Mouse (Mus musculus): ENCODE results near the gene Ruvbl2. TPM values are rescaled to one million over a fixed set of nuclear protein-coding genes. Genes with fewer than 3 reads are reported as not detected.

Gene Ruvbl2
- polyA plus RNA-seq, 1 experiment, result 42.7 TPM

DNA sequence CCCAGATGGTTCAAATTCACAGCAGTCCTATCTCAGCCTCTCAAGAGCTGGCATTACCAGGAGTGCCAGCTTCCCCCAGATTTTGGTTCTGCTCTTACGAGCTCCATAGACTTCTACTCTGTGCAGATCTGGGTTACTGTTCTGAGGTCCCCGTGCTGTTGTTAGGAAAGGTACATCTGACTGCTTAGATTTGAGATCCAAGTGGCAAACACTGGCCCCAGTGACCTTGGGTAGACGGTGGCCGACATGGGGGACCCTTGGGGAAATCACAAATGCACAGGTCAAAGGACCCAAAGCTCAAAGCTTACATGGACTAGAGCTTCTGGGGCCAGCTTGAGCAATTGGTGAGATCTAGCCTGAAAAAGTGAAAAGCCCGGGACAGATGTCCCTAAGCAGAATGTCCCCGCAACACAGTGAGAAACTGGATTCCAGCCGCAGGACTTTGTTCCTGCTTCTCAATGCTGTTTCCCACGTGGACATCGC, 18.9 kb upstream of the Ruvbl2 start:
- H3K4me3 ChIP-seq (ENCODE audit: insufficient read depth, low read depth, low read length), result no peak overlapping the region
- no peaks in the 10 kb centered on the region for H3K27me3 ChIP-seq (replicated peaks; ENCODE audit: control insufficient read depth, insufficient read depth, low read length)
- peak overlapping the region; percentile 34 for H3K27ac ChIP-seq (ENCODE audit: insufficient read depth, low read depth, low read length)
- TF ChIP-seq CTCF (conservative IDR thresholded peaks at IDR 0.05; ENCODE audit: insufficient read depth, insufficient read length, low read depth, low read length) (no peak), POLR2A (IDR thresholded peaks at IDR 0.05; ENCODE audit: low read depth, low read length) (no peak)
- H3K4me1 ChIP-seq (ENCODE audit: control insufficient read depth, insufficient read depth, low read length), result peaks cover 16% of the 10 kb centered on the region
- no peak for DNase-seq
- peaks cover 11% of the 10 kb centered on the region for H3K36me3 ChIP-seq (ENCODE audit: control insufficient read depth, insufficient read depth, low read length)
- 25% methylated on average over 9 of the region's 9 CpGs for WGBS

GRCm38 (mm10) chr7:45455932-45456696, 18.2 kb upstream of the Ruvbl2 start:
- H3K27ac ChIP-seq (ENCODE audit: insufficient read depth, low read depth, low read length), result peak overlapping the region; percentile 34; the same call in 1 of the 2 replicates
- H3K36me3 ChIP-seq (ENCODE audit: control insufficient read depth, insufficient read depth, low read length), result peaks cover 11% of the 10 kb centered on the region
- 71% methylated on average over 13 of the region's 13 CpGs for WGBS
- TF ChIP-seq POLR2A (IDR thresholded peaks at IDR 0.05; ENCODE audit: low read depth, low read length) (no peak), CTCF (conservative IDR thresholded peaks at IDR 0.05; ENCODE audit: insufficient read depth, insufficient read length, low read depth, low read length) (no peak)
- DNase-seq, result no peak
- peaks cover 14% of the 10 kb centered on the region for H3K4me1 ChIP-seq (ENCODE audit: control insufficient read depth, insufficient read depth, low read length)
- H3K27me3 ChIP-seq (replicated peaks; ENCODE audit: control insufficient read depth, insufficient read depth, low read length), result no peaks in the 10 kb centered on the region
- H3K4me3 ChIP-seq (ENCODE audit: insufficient read depth, low read depth, low read length), result no peak overlapping the region

- Histone ChIP-seq H3K27me3 (replicated peaks; ENCODE audit: control insufficient read depth, insufficient read depth, low read length) (no peaks in the 10 kb centered on the region), H3K4me3 (ENCODE audit: insufficient read depth, low read depth, low read length) (no peak overlapping the region), H3K4me1 (ENCODE audit: control insufficient read depth, insufficient read depth, low read length) (peaks cover 8% of the 10 kb centered on the region; the same call in 1 of the 2 replicates), H3K36me3 (ENCODE audit: control insufficient read depth, insufficient read depth, low read length) (peaks cover 11% of the 10 kb centered on the region), H3K27ac (ENCODE audit: insufficient read depth, low read depth, low read length) (no peak overlapping the region)
- no peak for TF ChIP-seq POLR2A (IDR thresholded peaks at IDR 0.05; ENCODE audit: low read depth, low read length)
- TF ChIP-seq CTCF (conservative IDR thresholded peaks at IDR 0.05; ENCODE audit: insufficient read depth, insufficient read length, low read depth, low read length), result no peak
- no peak for DNase-seq
- WGBS, result 93% methylated on average over 15 of the region's 15 CpGs
Measured at GRCm38 (mm10) chr7:45454971-45455370, 17.1 kb upstream of the Ruvbl2 start.

GRCm38 (mm10) chr7:45451344-45451982, 13.6 kb upstream of the Ruvbl2 start:
- peak; percentile 83 for DNase-seq

DNA sequence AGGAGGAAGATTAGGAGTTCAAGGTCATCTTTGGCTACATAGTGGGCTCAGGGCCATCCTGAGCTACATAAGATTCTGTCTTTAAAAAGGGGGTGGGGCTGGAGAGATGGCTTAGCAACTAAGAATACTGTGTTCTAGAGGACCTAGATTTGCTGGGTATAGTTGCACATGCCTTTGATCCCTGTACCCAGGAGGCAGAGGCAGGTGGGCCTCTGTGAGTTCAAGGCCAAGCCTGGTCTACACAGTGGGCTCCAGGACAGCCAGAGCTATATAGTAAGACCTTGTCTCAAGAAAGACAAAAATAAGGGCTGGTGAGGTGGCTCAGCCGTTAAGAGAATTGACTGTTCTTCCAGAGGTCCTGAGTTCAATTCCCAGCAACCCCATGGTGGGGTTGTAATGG, 12.1 kb upstream of the Ruvbl2 start:
- no peaks in the 10 kb centered on the region for H3K36me3 ChIP-seq (ENCODE audit: control insufficient read depth, insufficient read depth, low read length)
- DNase-seq, result no peak
- 100% methylated on average over 1 of the region's 1 CpGs for WGBS
- H3K4me1 ChIP-seq (ENCODE audit: control insufficient read depth, insufficient read depth, low read length), result no peaks in the 10 kb centered on the region
- no peak overlapping the region for H3K27ac ChIP-seq (ENCODE audit: insufficient read depth, low read depth, low read length)
- no peaks in the 10 kb centered on the region for H3K27me3 ChIP-seq (replicated peaks; ENCODE audit: control insufficient read depth, insufficient read depth, low read length)
- H3K4me3 ChIP-seq (ENCODE audit: insufficient read depth, low read depth, low read length), result no peak overlapping the region
- no peak for TF ChIP-seq CTCF (conservative IDR thresholded peaks at IDR 0.05; ENCODE audit: insufficient read depth, insufficient read length, low read depth, low read length)
- no peak for TF ChIP-seq POLR2A (IDR thresholded peaks at IDR 0.05; ENCODE audit: low read depth, low read length)

More at GRCm38 (mm10) chr7:45451344-45451982, 13.6 kb upstream of the Ruvbl2 start:
- H3K27ac ChIP-seq (ENCODE audit: insufficient read depth, low read depth, low read length), result no peak overlapping the region
- no peaks in the 10 kb centered on the region for H3K36me3 ChIP-seq (ENCODE audit: control insufficient read depth, insufficient read depth, low read length)
- H3K4me3 ChIP-seq (ENCODE audit: insufficient read depth, low read depth, low read length), result no peak overlapping the region
- no peaks in the 10 kb centered on the region for H3K4me1 ChIP-seq (ENCODE audit: control insufficient read depth, insufficient read depth, low read length)
- WGBS, result 55% methylated on average over 23 of the region's 23 CpGs
- no peaks in the 10 kb centered on the region for H3K27me3 ChIP-seq (replicated peaks; ENCODE audit: control insufficient read depth, insufficient read depth, low read length)
- TF ChIP-seq CTCF (conservative IDR thresholded peaks at IDR 0.05; ENCODE audit: insufficient read depth, insufficient read length, low read depth, low read length) (peak; percentile 85), POLR2A (IDR thresholded peaks at IDR 0.05; ENCODE audit: low read depth, low read length) (no peak)

DNA sequence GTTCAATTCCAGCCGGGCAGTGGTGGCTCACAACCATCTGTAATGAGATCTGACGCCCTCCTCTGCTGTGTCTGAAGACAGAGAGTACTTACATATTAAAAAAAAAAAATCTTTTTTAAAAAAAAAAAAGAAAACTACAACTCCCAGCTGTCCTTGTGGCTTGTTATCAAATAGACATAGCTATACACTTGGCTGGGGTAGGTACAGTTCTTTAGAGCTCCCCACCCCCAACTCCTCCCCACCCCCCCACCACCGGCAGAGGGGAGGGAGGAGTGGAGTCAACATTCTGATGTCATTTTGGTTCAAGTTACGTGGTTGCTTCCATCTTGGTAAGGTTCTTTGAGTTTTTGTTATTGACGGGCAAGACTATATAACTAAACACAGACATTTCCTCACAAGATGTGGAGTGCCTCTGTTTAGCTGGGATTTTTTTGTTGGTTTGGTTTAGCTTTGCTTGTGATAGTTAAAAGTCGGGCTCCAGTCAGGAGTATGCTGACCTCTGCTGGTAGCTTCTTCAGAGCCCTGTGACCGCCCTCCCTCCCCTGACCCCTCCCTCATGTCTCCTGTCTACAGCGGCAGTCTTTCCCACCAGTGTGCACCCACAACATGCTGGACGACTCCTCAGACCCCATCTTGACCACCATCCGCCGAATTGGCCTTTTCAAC, 9.6 kb upstream of the Ruvbl2 start:
- Histone ChIP-seq H3K4me3 (ENCODE audit: insufficient read depth, low read depth, low read length) (no peak overlapping the region), H3K27ac (ENCODE audit: insufficient read depth, low read depth, low read length) (no peak overlapping the region), H3K36me3 (ENCODE audit: control insufficient read depth, insufficient read depth, low read length) (no peaks in the 10 kb centered on the region), H3K4me1 (ENCODE audit: control insufficient read depth, insufficient read depth, low read length) (no peaks in the 10 kb centered on the region), H3K27me3 (replicated peaks; ENCODE audit: control insufficient read depth, insufficient read depth, low read length) (no peaks in the 10 kb centered on the region)
- no peak for DNase-seq
- TF ChIP-seq CTCF (conservative IDR thresholded peaks at IDR 0.05; ENCODE audit: insufficient read depth, insufficient read length, low read depth, low read length), result peak; percentile 59
- no peak for TF ChIP-seq POLR2A (IDR thresholded peaks at IDR 0.05; ENCODE audit: low read depth, low read length)
- WGBS, result 37% methylated on average over 11 of the region's 11 CpGs

- no peaks in the 10 kb centered on the region for H3K27me3 ChIP-seq (replicated peaks; ENCODE audit: control insufficient read depth, insufficient read depth, low read length)
- H3K4me3 ChIP-seq (ENCODE audit: insufficient read depth, low read depth, low read length), result no peak overlapping the region
- no peak overlapping the region for H3K27ac ChIP-seq (ENCODE audit: insufficient read depth, low read depth, low read length)
- no peak for DNase-seq
- no peaks in the 10 kb centered on the region for H3K36me3 ChIP-seq (ENCODE audit: control insufficient read depth, insufficient read depth, low read length)
- TF ChIP-seq CTCF (conservative IDR thresholded peaks at IDR 0.05; ENCODE audit: insufficient read depth, insufficient read length, low read depth, low read length), result no peak
- H3K4me1 ChIP-seq (ENCODE audit: control insufficient read depth, insufficient read depth, low read length), result no peaks in the 10 kb centered on the region
Measured at GRCm38 (mm10) chr7:45446589-45446988, 8.7 kb upstream of the Ruvbl2 start.

Data from kidney, adult 2 months (tissue).